Mouse (Mus musculus) cerebellum, adult 11-12 months (tissue): ENCODE data around the gene Slc15a1.

Experiments used
- DNase-seq: peaks from one replicate; pipeline ENCODE4 v3.0.0; 2022

Slc15a1 gene

DNA sequence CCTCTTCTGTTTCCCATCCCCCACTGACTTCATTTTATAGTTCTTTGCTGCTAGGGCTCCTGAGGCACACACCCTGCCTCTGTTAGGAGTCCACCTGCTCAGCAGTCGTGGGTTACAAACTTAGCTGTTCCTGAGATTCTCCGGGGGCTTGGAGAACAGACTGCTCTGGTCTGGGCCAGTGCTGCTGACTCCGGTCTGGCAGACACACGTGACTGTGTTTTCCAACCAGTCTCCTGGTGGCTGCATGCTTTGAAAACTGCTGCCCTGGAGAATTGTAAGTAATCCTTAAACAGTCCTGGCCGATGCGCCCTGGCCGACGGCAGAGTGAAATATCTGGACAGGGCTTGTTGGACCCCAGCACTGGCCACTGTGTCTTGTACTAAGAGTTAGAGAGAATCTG lies 12.7 kb downstream of the Slc15a1 start:
- DNase-seq, result no peak

- no peak for DNase-seq
Observed at GRCm38 (mm10) chr14:121485722-121486121, 19.3 kb downstream of the Slc15a1 start.

DNA sequence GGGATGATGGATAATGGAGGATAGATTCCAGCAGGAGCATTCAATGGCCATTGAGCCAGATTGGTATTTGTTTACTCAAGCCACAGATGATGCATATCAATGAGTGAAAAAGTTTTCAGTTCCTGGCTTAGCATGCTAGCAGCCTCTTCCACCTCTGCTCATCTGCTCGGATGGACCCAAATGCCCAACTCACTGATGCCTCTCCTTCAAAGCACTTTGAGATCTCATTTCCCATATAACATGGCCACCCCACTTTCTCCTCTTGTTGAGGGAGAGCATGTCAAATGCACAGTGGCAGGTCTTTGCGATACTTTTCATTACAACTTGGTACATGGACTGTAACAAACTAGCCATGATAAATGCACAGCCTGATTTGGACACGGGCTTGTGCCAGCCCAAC lies 20.6 kb downstream of the Slc15a1 start:
- no peak for DNase-seq

DNA sequence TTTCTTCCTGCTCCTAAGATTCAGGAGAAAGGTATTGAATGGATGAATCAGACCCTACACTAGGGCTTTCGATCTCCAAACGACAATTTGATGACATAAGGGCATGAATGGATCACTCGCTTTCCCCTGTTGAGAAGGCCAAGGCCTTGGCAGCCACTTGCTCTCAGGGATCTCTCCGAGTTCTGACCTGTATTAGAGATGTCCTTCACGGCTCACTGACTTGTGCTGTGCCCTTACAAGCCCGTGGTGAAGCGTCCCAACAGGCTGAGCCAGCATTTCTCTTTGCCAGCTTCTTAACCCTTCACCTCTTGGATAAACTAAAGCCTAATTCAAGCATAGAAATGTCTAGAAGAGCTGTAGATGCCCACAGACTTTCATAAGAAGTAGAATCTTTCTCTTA lies 22.9 kb downstream of the Slc15a1 start:
- no peak for DNase-seq

- no peak for DNase-seq
Observed at GRCm38 (mm10) chr14:121481591-121481990, 23.5 kb downstream of the Slc15a1 start.

- no peak for DNase-seq
Observed at GRCm38 (mm10) chr14:121479096-121479495, 26.0 kb downstream of the Slc15a1 start.

DNA sequence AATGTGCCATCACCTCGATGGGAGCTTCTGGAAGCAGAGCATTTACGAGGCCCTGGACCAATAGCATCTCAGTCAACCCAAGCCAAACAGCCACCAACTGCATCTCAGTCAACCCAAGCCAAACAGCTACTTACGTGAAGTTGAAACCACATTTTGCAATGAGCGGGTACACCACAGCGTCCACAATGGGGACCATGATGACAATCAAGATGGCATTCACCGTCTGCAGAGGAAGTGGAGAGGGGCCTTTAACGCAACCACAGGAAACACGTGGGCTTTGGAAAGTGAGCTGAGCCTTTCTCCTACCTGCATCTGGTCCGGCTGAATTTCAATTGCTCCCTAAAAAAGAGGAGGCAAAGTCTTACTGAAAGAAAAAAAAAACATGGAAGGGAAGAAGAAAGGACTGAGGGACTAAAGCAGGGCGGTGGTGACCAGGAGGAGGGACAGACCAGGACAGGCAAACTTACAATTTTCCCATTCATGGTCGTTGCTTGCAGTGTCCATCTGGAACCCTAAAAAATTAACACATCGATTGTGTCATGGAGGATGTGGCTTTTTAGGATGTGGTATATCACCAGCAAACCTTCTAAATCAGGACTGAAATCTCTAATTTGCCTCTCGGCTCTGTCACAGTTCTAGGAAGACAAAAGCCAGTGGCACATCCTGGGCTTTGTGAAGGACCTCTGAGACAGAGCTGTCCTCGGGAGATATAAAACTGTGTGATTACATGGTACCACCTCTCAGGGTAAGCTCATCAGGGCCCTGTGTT lies 26.9 kb downstream of the Slc15a1 start:
- DNase-seq, result no peak

- no peak for DNase-seq
Observed at GRCm38 (mm10) chr14:121473869-121474268, 31.2 kb downstream of the Slc15a1 start.

- no peak for DNase-seq
Observed at GRCm38 (mm10) chr14:121471545-121472121, 33.4 kb downstream of the Slc15a1 start.

GRCm38 (mm10) chr14:121469601-121470000 lies 35.5 kb downstream of the Slc15a1 start:
- no peak for DNase-seq

DNA sequence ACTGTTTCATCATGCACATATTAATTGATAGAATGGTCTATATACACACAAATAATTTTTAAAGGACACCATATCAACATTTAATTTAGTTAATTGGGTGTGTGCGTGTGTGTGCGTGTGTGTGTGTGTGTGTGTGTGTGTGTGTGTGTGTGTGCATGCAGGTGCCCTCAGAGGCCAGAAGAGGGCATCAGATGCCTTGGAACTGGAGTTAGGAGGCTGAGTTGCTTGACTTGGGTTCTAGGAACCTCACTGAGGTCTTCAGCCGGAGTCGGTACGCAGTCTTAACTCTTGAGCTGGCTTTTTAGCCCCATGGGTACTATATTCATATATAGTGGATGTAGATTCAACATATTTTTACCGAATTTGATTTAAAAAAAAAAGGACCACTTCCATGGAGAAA lies 37.4 kb downstream of the Slc15a1 start:
- no peak for DNase-seq

DNA sequence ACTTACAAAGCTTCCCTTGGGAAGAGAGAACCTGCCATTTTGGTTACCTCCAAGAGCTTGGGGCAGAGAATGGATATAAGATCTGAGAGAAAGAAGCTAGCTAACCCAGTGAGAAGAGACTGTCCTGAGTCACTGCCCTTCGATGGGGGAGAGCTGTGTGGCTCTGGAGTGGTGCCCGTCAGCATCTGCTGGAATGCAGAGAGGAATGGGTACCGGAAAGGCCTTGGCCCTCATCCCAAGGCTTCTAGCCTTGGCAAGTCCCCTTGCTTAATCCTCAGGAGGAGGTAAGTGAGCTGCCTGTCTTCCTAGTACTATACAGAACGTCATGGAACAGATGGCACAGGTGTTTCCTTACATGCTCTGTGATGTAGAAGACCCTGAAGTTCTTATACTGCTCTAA lies 38.6 kb downstream of the Slc15a1 start:
- no peak for DNase-seq

- DNase-seq, result no peak
Observed at GRCm38 (mm10) chr14:121464318-121464717, 40.7 kb downstream of the Slc15a1 start.

DNA sequence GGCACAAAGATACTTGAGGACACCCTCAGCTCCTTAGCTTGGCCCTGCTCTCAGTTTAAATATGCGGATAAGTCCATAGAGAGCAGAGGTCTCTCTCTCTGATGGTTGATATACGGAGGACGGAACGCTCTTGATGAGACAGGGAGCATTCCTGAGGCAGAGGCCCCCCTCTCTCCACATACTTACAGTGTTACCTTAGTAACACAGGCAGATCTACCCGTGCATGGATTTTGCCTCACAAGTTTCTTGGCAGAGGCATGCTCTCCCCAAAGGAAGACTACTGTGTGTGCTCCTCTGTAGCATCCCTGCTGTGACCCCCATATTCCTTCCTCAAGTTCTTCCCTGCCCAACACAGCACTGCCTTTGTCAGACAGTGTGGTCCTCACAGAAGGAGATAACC lies 42.3 kb downstream of the Slc15a1 start:
- no peak for DNase-seq

DNA sequence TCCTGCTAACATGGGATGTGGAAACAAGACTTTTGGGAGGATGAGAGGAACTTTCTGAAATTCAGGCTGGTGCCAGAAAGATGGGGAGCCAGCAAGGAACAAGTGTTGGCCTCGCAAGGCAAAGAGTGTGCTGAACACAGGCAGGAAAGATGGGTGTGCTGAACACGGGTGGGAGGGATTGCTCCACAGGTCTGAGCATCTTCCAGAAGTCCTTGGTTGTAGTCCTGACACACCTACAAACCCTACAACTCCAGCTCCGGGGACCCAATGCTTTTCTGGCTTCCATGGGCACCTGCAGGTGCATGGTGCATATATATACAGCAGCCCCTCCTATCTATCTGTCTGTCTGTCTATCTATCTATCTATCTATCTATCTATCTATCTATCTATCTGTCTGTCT lies 44.1 kb downstream of the Slc15a1 start:
- DNase-seq, result no peak

GRCm38 (mm10) chr14:121458521-121458920 lies 46.5 kb downstream of the Slc15a1 start:
- no peak for DNase-seq

DNA sequence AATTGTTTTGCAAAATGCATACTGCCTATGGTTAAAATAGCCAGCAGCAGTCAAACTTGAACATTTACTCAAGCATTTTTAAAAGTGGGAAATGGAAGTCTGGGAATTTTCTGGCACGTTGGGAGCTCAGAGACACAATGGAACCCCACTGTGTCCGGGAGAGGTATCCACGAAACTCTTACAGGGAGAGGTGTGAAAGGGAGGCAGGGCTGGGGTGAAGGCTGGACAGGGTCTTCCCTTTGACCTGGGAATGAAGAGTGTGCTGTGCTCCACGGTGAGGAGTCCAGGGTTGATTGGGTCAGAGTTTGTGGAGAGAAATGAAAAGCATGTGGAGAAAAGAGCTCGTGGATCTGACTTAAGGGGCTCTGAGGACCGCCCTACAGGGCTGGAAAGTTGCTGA lies 47.5 kb downstream of the Slc15a1 start:
- DNase-seq, result no peak

GRCm38 (mm10) chr14:121456416-121457285 lies 48.4 kb downstream of the Slc15a1 start:
- no peak for DNase-seq

- DNase-seq, result no peak
Observed at GRCm38 (mm10) chr14:121455976-121456375, 49.1 kb downstream of the Slc15a1 start.

GRCm38 (mm10) chr14:121455527-121455926 lies 49.5 kb downstream of the Slc15a1 start:
- peak; percentile 23 for DNase-seq

- no peak for DNase-seq
Observed at GRCm38 (mm10) chr14:121453130-121453529, 51.9 kb downstream of the Slc15a1 start.

- DNase-seq, result no peak
Observed at GRCm38 (mm10) chr14:121452227-121452626, 52.8 kb downstream of the Slc15a1 start.

GRCm38 (mm10) chr14:121451424-121452029 lies 53.5 kb downstream of the Slc15a1 start:
- no peak for DNase-seq
